Mouse (Mus musculus) splenic B cell, adult 2 months (primary cell): ENCODE measurements around the gene Slc9b2.

Experiments
- DNase-seq: peaks from one replicate; pipeline ENCODE4 v3.0.0-alpha.2; 2011; ENCODE audit warnings: low read depth, low spot score
- H3K27me3 ChIP-seq: 2 replicates; pipeline ENCODE4 v1.6.1; 2012; ENCODE audit warnings: mild to moderate bottlenecking, low read length, moderate library complexity, mixed read lengths; ENCODE audit not compliant: control insufficient read depth, poor library complexity, insufficient read depth, severe bottlenecking
- H3K36me3 ChIP-seq: 2 replicates; pipeline ENCODE4 v1.6.1; 2012; ENCODE audit warnings: mild to moderate bottlenecking, low read length, moderate library complexity, mixed read lengths; ENCODE audit not compliant: control insufficient read depth, poor library complexity, insufficient read depth, severe bottlenecking

The Slc9b2 gene

DNA sequence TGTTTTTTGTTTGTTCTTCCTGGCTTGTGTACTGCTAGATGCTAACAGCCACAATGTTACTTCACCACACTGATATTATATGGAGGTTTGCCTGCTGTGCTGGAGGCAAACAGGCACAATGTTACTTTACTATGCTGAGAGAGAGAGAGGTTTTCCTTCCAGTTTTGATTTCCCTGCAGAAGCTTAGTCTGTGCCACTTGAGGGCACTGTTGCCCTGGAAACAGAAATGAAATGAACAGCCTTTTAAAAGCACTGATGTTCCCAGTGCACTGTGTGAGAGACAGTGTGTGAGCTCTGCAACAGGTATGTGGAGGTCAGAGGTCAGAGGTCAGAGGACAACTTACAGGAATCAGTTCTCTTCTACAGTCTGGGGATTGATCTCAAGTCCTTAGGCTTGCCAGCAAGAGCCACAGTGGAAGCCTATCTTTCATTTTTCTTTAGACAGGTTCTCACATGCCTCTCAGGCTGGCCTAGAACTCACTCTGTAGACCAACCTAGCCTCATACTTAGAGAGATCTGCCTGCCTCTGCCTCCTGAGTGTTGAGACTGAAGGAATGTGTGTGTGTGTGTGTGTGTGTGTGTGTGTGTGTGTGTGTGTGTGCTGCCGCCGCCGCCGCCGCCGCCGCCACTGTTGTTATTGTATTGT is 17.1 kb upstream of the Slc9b2 start:
- Histone ChIP-seq H3K36me3 (no peaks in the 10 kb centered on the region), H3K27me3 (no peaks in the 10 kb centered on the region)
- DNase-seq: peak; percentile 68

GRCm38 (mm10) chr3:135293703-135294102 is 13.8 kb upstream of the Slc9b2 start:
- H3K27me3 ChIP-seq: no peaks in the 10 kb centered on the region
- DNase-seq: no peak
- H3K36me3 ChIP-seq: no peaks in the 10 kb centered on the region

DNA sequence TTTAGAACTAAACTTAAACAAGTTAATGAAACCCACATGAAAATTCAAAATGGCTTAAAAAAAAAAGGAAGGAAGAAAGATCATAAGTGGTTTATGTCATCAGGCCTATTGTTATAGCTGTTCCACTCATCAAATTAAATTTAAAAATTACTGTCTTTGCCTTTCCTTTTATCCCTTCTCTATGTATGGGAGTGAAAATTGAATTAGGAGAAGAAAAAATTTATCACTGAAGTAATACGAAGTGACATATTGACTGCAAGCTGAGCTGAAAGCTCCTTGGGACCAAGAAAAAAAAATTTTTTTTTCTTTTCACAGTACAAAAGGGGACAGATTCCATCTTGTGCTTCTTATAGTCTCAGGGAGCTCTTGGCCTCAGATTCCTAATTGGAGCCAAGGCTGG is 11.9 kb upstream of the Slc9b2 start:
- no peak for DNase-seq
- Histone ChIP-seq H3K36me3 (no peaks in the 10 kb centered on the region), H3K27me3 (no peaks in the 10 kb centered on the region)

- no peaks in the 10 kb centered on the region for H3K36me3 ChIP-seq
- DNase-seq: no peak
- no peaks in the 10 kb centered on the region for H3K27me3 ChIP-seq
These were observed 8.9 kb upstream of the Slc9b2 start for GRCm38 (mm10) chr3:135298560-135298959.

DNA sequence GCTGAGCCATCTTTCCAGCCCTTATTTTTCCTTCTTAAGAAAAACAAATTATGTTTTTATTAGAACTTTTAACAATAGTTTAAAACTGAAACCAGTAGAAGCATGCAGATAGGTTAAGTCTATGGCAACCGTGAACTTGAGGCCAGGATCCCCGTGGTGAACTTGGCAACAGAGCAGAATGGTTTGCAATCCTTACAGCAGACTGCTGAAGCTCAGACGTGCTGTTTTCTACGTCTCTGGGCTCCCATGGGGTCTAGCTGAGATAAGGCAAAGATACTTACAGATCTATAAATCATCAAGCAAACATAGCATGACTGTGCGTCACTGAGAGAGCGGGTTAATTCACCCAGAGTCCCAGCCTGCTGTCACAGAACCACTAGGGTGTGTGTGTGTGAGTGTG is 7.4 kb upstream of the Slc9b2 start:
- no peaks in the 10 kb centered on the region for H3K36me3 ChIP-seq
- no peaks in the 10 kb centered on the region for H3K27me3 ChIP-seq
- DNase-seq: no peak

GRCm38 (mm10) chr3:135304060-135304459 is 3.4 kb upstream of the Slc9b2 start:
- Histone ChIP-seq H3K27me3 (no peaks in the 10 kb centered on the region), H3K36me3 (no peaks in the 10 kb centered on the region)
- DNase-seq: no peak

- H3K27me3 ChIP-seq: no peaks in the 10 kb centered on the region
- no peaks in the 10 kb centered on the region for H3K36me3 ChIP-seq
- no peak for DNase-seq
These were observed 2.9 kb upstream of the Slc9b2 start for GRCm38 (mm10) chr3:135304566-135304965.

GRCm38 (mm10) chr3:135312916-135313491 is 5.5 kb downstream of the Slc9b2 start:
- no peak for DNase-seq
- Histone ChIP-seq H3K36me3 (no peaks in the 10 kb centered on the region), H3K27me3 (no peaks in the 10 kb centered on the region)

GRCm38 (mm10) chr3:135313727-135314126 is 6.2 kb downstream of the Slc9b2 start:
- no peak for DNase-seq
- no peaks in the 10 kb centered on the region for H3K36me3 ChIP-seq
- H3K27me3 ChIP-seq: no peaks in the 10 kb centered on the region

- DNase-seq: no peak
- Histone ChIP-seq H3K27me3 (no peaks in the 10 kb centered on the region), H3K36me3 (no peaks in the 10 kb centered on the region)
These were observed 7.3 kb downstream of the Slc9b2 start for GRCm38 (mm10) chr3:135314811-135315210.

GRCm38 (mm10) chr3:135315720-135316425 is 8.4 kb downstream of the Slc9b2 start:
- H3K36me3 ChIP-seq: no peaks in the 10 kb centered on the region
- no peaks in the 10 kb centered on the region for H3K27me3 ChIP-seq
- DNase-seq: no peak

DNA sequence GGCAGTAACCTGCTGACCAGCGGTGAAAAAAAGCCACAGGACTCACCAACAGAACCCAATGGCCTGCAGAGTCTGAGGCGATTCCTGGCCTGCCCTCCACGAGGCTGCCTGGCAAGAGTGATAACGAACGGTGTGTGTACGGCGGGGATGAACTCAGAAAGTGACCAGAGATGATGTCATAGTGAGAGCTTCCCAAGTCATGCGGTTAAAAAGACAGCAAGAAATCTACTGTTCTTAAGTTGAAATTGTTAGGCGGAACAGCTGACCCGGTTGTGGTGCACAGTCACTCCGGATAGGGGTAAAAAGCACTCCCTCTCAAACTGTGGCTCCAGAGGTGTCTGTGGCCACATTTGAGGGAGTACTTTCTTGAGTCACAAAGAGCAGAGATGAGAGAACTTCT is 10.8 kb downstream of the Slc9b2 start:
- H3K27me3 ChIP-seq: no peaks in the 10 kb centered on the region
- no peaks in the 10 kb centered on the region for H3K36me3 ChIP-seq
- no peak for DNase-seq

- Histone ChIP-seq H3K27me3 (no peaks in the 10 kb centered on the region), H3K36me3 (no peaks in the 10 kb centered on the region)
- no peak for DNase-seq
These were observed 16.9 kb downstream of the Slc9b2 start for GRCm38 (mm10) chr3:135324354-135324753.

DNA sequence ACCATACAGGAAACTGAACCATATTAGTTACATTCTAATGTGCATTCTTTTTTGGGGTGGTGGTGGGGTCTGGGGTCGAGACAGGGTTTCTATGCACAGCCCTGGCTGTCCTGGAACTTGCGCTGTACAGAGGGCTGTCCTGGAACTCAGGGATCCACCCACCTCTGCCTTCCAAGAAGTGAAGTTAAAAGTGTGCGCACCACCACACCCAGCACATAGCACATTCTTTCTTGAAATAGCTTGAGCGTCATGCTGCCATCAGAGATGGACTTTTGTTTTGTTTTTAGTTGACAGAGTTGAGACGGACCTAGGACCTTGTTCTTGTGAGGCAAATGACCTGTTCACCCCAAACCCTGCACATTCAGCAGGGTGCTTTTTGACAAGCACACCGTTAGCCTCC is 19.7 kb downstream of the Slc9b2 start:
- Histone ChIP-seq H3K27me3 (no peaks in the 10 kb centered on the region), H3K36me3 (no peaks in the 10 kb centered on the region)
- no peak for DNase-seq

GRCm38 (mm10) chr3:135327601-135328000 is 20.1 kb downstream of the Slc9b2 start:
- peak; percentile 41 for DNase-seq
- no peaks in the 10 kb centered on the region for H3K27me3 ChIP-seq
- H3K36me3 ChIP-seq: no peaks in the 10 kb centered on the region
